Mouse (Mus musculus) limb, embryonic 14.5 days (tissue): Measurements from ENCODE around the gene Insl6. TPM values are rescaled to one million over a fixed set of nuclear protein-coding genes. Genes with fewer than 3 reads are reported as not detected.

ENCODE experiments used
- ATAC-seq: fragments of 200-750 bp; cut with Nextera tagmentation; 2 replicates; pipeline ENCODE4 v1.8.0; 2017; ENCODE audit warnings: low read depth, moderate number of reproducible peaks, moderate TSS enrichment; ENCODE audit not compliant: low FRiP score
- DNase-seq: peaks from one replicate; pipeline ENCODE4 v3.0.0-alpha.2; 2015; ENCODE audit warnings: low spot score
- H3K27ac ChIP-seq: fragments of 300-500 bp; sonication (generic); replicated peaks from 2 replicates; pipeline ENCODE4 v1.5.1; 2014; ENCODE audit warnings: low read depth, mild to moderate bottlenecking, low read length, moderate library complexity, mixed read lengths
- H3K27me3 ChIP-seq: fragments of 300-500 bp; sonication (generic); 2 replicates; pipeline ENCODE4 v1.6.1; 2014; ENCODE audit warnings: low read length, mixed read lengths; ENCODE audit not compliant: control insufficient read depth, insufficient read depth
- H3K36me3 ChIP-seq: fragments of 300-500 bp; sonication (generic); 2 replicates; pipeline ENCODE4 v1.6.1; 2014; ENCODE audit warnings: mild to moderate bottlenecking, low read length, moderate library complexity, mixed read lengths; ENCODE audit not compliant: control insufficient read depth, insufficient read depth
- H3K4me1 ChIP-seq: fragments of 300-500 bp; sonication (generic); 2 replicates; pipeline ENCODE4 v1.6.1; 2014; ENCODE audit warnings: antibody characterized with exemption, low read length, mixed read lengths; ENCODE audit not compliant: control insufficient read depth, insufficient read depth
- H3K4me2 ChIP-seq: fragments of 300-500 bp; sonication (generic); replicated peaks from 2 replicates; pipeline ENCODE4 v1.6.1; 2014; ENCODE audit warnings: low read depth, mild to moderate bottlenecking, low read length, moderate library complexity; ENCODE audit not compliant: severe bottlenecking
- H3K4me3 ChIP-seq: fragments of 300-500 bp; sonication (generic); replicated peaks from 2 replicates; pipeline ENCODE4 v1.5.1; 2014; ENCODE audit warnings: low read length
- H3K9ac ChIP-seq: fragments of 300-500 bp; sonication (generic); 2 replicates; pipeline ENCODE4 v1.6.1; 2014; ENCODE audit warnings: mild to moderate bottlenecking, low read depth, low read length, moderate library complexity; ENCODE audit not compliant: severe bottlenecking
- H3K9me3 ChIP-seq: fragments of 300-500 bp; sonication (generic); 2 replicates; pipeline ENCODE4 v1.6.1; 2016; ENCODE audit warnings: low read length; ENCODE audit not compliant: control insufficient read depth
- POLR2A ChIP-seq: fragments of 200-500 bp; IDR thresholded peaks from 2 replicates; pipeline ENCODE4 v1.8.0; 2012; ENCODE audit warnings: inconsistent platforms, mild to moderate bottlenecking, moderate library complexity, borderline replicate concordance; ENCODE audit not compliant: insufficient read depth, insufficient read length; ENCODE audit errors: extremely low read depth
- WGBS: fragments of 180-500 bp; shearing (Covaris S2); extraction: QIAGEN DNeasy Blood & Tissue Kit; methylation state at CpG from one replicate; pipeline ENCODE4 v1.1.7; 2014; 5-methylcytosine and 5-hydroxymethylcytosine counted together
- polyA plus RNA-seq, 2 experiments: library from polyadenylated mRNA; depleted of rRNA in 1 of 2; stranded (reverse) in 1 of 2; unstranded in 1 of 2; fragments of >200 nt; fragmentation: Nextera tagmentation in 1 of 2; extraction: Ambion mirVana in 1 of 2; gene quantifications; 2 replicates each; pipeline versions ENCODE4 v1.2.1 to v1.2.3; 2012 to 2014

Insl6 gene
- polyA plus RNA-seq, 2 experiments: 3.0 to 6.7 TPM

GRCm38 (mm10) chr19:29371284-29372081 is 46.3 kb upstream of the Insl6 start:
- ATAC-seq: no peak
- no peak overlapping the region; the same call in 1 of the 2 replicates for H3K4me2 ChIP-seq

DNA sequence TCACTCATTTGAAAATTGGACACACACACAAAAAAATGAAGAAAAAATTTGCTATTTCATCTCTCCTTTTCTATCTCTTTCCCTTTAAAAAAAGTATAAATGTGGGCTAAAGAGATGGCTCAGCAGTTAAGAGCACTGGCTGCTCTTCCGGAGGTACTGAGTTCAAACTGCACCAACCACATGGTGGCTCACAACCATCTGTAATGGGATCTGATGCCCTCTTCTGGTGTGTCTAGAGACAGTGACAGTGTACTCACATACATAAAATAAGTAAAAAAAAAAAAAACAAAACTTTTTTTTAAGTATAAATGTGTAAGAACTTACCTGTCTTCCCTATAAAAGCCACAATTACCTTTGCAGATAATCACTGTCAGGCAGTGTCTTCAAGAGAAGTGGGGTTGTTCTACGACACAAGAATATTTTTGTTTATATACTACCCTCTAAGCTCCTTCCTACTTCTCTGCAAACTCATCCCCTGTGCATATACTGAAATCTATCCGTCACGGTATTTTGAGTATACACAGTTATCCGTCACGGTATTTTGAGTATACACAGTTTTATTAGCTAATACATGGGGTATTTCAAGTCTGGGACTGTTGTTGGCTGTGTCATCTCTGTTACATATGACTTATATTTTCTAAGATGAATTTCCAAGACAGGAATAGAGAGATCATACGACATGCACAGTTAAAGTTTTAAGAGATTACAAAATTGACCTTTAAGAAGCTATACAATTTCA is 45.6 kb upstream of the Insl6 start:
- Histone ChIP-seq H3K4me1 (no peaks in the 10 kb centered on the region), H3K27ac (no peak overlapping the region), H3K27me3 (no peaks in the 10 kb centered on the region), H3K9ac (no peak overlapping the region), H3K9me3 (no peaks in the 10 kb centered on the region), H3K4me2 (no peak overlapping the region), H3K36me3 (no peaks in the 10 kb centered on the region), H3K4me3 (no peak overlapping the region)
- WGBS: 89% methylated on average over 7 of the region's 7 CpGs
- ATAC-seq: no peak
- no peak for TF ChIP-seq POLR2A
- DNase-seq: no peak

More at GRCm38 (mm10) chr19:29371284-29372081, 46.3 kb upstream of the Insl6 start:
- Histone ChIP-seq H3K27ac (no peak overlapping the region), H3K36me3 (no peaks in the 10 kb centered on the region), H3K4me1 (no peaks in the 10 kb centered on the region), H3K27me3 (no peaks in the 10 kb centered on the region), H3K4me3 (no peak overlapping the region), H3K9ac (no peak overlapping the region), H3K9me3 (no peaks in the 10 kb centered on the region)
- DNase-seq: no peak
- TF ChIP-seq POLR2A: no peak
- WGBS: 74% methylated on average over 18 of the region's 18 CpGs

DNA sequence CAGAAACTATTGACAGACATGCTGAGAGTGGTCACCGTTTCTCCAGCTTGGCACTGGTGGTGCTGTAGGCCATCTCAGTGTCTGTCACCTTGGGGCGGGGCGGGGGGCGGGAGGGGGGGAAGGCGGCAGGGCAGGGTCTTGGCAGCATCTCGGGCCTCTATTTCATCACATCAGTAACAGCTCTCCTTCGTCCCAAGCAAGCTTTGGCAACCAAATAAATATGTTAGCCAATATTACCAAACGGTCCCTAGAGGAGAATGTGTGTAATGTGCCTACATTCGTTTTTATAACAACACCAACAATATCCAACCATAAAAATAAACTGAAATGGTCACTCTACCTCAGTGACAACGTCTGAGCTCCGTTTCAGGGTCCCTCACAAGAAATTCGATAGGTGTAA is 45.0 kb upstream of the Insl6 start:
- no peak for TF ChIP-seq POLR2A
- H3K36me3 ChIP-seq: no peaks in the 10 kb centered on the region
- H3K4me2 ChIP-seq: no peak overlapping the region
- H3K9me3 ChIP-seq: no peaks in the 10 kb centered on the region
- ATAC-seq: no peak
- 59% methylated on average over 12 of the region's 12 CpGs for WGBS
- no peak overlapping the region for H3K4me3 ChIP-seq
- DNase-seq: no peak
- H3K9ac ChIP-seq: no peak overlapping the region
- no peaks in the 10 kb centered on the region for H3K27me3 ChIP-seq
- no peaks in the 10 kb centered on the region for H3K4me1 ChIP-seq
- no peak overlapping the region for H3K27ac ChIP-seq

DNA sequence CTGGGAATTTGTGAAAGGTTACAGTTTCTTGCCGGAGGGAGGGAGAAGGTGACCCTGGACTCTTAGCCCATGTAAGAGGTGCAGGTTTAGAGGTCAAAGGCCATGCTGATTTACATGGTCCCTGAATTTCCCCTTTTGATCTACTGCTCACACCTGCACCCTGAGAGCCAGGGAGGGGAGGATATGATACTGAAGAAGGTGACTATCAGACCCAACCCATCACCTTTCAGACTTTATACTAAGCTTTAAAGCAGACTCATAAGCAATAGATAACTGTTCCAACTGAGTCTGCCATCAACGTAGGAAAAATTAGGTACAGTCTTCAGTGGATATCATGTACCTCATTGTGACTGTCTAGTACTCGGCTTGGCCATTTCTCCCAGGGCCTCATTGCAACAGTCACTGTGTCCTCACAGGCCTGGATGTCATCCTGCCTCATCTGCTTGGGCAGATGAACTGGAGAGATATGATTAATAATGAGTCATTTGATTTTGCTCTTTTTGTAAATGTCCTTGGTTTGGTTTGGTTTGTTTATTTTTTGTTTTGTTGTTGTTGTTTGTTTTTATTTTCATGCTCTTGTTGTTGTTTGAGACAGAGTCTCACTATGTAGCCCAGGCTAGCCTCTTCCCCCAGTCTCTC is 43.6 kb upstream of the Insl6 start:
- H3K27me3 ChIP-seq: no peaks in the 10 kb centered on the region
- TF ChIP-seq POLR2A: no peak
- ATAC-seq (no peak), DNase-seq (no peak)
- no peaks in the 10 kb centered on the region for H3K9me3 ChIP-seq
- no peak overlapping the region for H3K4me3 ChIP-seq
- whole genome bisulfite sequencing: 87% methylated on average over 3 of the region's 3 CpGs
- H3K36me3 ChIP-seq: no peaks in the 10 kb centered on the region
- no peak overlapping the region for H3K4me2 ChIP-seq
- H3K27ac ChIP-seq: no peak overlapping the region
- no peaks in the 10 kb centered on the region for H3K4me1 ChIP-seq
- no peak overlapping the region for H3K9ac ChIP-seq

DNA sequence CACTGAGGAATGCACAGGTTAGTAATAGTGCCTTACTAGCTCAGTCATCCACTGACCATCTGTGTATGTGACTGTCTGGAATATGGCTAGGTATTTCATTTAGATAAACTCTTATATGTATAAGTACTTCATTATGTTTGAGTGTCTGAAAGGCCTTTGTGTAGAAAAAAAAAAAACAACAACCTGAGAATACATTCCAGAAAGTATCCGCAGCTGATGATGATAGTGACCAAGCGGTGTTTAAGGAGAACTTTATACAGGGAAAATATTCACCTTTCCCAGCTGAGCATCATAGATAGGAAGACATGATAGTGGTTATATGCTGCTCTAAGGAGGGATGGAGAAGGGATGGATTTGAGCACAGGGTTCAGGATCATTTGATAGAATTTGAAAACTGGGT is 42.9 kb upstream of the Insl6 start:
- H3K4me3 ChIP-seq: no peak overlapping the region
- H3K27ac ChIP-seq: no peak overlapping the region
- no peaks in the 10 kb centered on the region for H3K9me3 ChIP-seq
- no peak overlapping the region for H3K4me2 ChIP-seq
- no peaks in the 10 kb centered on the region for H3K36me3 ChIP-seq
- ATAC-seq (no peak), DNase-seq (no peak)
- H3K9ac ChIP-seq: no peak overlapping the region
- no peaks in the 10 kb centered on the region for H3K27me3 ChIP-seq
- no peak for TF ChIP-seq POLR2A
- 91% methylated on average over 2 of the region's 2 CpGs for WGBS
- no peaks in the 10 kb centered on the region for H3K4me1 ChIP-seq
